Mouse (Mus musculus): ENCODE measurements at regions not wholly inside any gene's neighbourhood (a gene's known extent, or its start where the extent isn't known, plus 50 kb on each side); places are given as distances from the start of the nearest gene placed in this dataset.

- H3K27ac ChIP-seq (replicated peaks) = no peak overlapping the region
- DNase-seq (ENCODE audit: low spot score) = no peak
- no peaks in the 10 kb centered on the region for H3K36me3 ChIP-seq
- no peaks in the 10 kb centered on the region; the same call in 1 of the 2 replicates for H3K4me1 ChIP-seq
- 84% methylated on average over 6 of the region's 6 CpGs for WGBS
- no peaks in the 10 kb centered on the region for H3K27me3 ChIP-seq (ENCODE audit: low read depth, poor library complexity, severe bottlenecking)
- no peaks in the 10 kb centered on the region for H3K9me3 ChIP-seq (replicated peaks)
- H3K4me3 ChIP-seq = no peak overlapping the region
Observed at GRCm38 (mm10) chr13:11347787-11348501, 758.8 kb downstream of the Ryr2 start.

GRCm38 (mm10) chr13:11344500-11344899 lies 762.2 kb downstream of the Ryr2 start:
- no peak overlapping the region for H3K27ac ChIP-seq (replicated peaks)
- no peaks in the 10 kb centered on the region for H3K9me3 ChIP-seq (replicated peaks)
- H3K4me1 ChIP-seq = no peaks in the 10 kb centered on the region; the same call in 1 of the 2 replicates
- H3K27me3 ChIP-seq (ENCODE audit: low read depth, poor library complexity, severe bottlenecking) = no peaks in the 10 kb centered on the region
- no peaks in the 10 kb centered on the region for H3K36me3 ChIP-seq
- WGBS = 94% methylated on average over 2 of the region's 2 CpGs
- no peak overlapping the region for H3K4me3 ChIP-seq
- no peak for DNase-seq (ENCODE audit: low spot score)

DNA sequence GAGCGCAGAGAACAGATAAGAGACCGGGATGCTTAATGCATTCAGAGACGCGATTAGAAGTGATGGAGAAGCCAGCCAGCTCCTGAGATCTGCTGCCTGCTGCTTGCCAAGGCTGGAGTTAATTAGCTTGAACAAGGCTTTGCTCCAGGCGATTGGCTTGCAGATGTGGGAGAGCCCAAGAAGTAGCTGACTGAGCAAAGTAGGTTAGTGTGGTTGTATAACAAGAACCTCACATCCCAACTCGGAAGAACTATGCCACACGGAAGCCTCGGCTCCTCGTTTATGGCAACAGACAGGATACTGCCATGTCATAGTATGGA lies 768.5 kb downstream of the Ryr2 start:
- WGBS = 75% methylated on average over 9 of the region's 9 CpGs
- DNase-seq (ENCODE audit: low spot score) = no peak
- H3K36me3 ChIP-seq = no peaks in the 10 kb centered on the region
- H3K4me1 ChIP-seq = no peaks in the 10 kb centered on the region
- H3K4me3 ChIP-seq = no peak overlapping the region
- H3K27me3 ChIP-seq (ENCODE audit: low read depth, poor library complexity, severe bottlenecking) = no peaks in the 10 kb centered on the region
- H3K9me3 ChIP-seq (replicated peaks) = no peaks in the 10 kb centered on the region
- no peak overlapping the region for H3K27ac ChIP-seq (replicated peaks)

DNA sequence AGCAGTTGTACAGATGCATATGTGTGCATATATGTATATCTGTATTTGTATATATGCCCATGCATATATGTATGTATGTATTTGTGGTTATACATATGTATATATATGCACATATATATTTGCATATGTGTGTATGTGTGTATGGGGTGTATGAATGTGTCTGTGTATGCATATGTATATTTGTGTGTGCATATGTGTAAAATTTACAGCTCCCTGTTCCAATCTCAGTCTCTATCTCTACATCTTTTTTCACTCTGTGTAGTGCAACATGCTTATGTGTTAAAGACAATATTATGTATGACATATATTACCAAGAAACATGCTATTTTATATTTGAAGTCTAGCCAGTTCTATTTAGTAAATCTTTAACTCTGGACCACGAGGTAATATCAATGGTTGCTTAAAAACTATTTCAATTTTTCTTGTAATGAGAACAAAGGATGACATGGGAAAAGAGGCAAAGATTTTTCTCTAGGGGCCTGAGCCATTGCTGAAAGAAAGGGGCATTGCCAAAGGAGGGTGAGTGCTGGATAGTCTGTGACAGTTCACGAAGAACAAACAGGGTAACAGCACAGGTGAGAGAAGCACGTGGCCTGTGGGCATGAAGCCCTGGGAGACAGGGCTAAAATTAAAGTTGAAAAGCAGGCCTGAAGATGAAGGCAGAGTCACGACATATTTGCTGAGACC lies 769.0 kb downstream of the Ryr2 start:
- no peak for DNase-seq (ENCODE audit: low spot score)
- WGBS = 73% methylated on average over 4 of the region's 4 CpGs
- H3K4me1 ChIP-seq = no peaks in the 10 kb centered on the region
- no peak overlapping the region for H3K4me3 ChIP-seq
- no peak overlapping the region for H3K27ac ChIP-seq (replicated peaks)
- no peaks in the 10 kb centered on the region for H3K27me3 ChIP-seq (ENCODE audit: low read depth, poor library complexity, severe bottlenecking)
- H3K36me3 ChIP-seq = no peaks in the 10 kb centered on the region
- no peaks in the 10 kb centered on the region for H3K9me3 ChIP-seq (replicated peaks)

DNA sequence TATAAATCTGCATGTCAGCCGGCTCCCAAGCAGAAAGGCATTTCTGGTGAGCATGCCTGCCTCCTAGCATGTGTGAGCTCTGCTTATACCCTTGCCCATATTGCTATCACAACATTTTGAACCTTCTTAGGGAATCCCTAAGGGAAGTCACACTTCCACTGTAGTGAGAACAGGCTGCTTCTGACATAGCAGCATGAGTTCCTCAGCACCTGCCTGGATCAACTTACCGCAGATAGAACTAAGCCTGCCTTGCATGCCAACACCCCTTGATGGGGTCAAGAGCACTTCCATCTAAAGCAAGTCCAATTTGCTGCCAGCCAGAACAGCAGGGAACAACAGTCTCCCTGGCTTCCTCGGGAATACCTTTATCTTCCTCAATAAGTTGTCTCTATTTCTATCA lies 769.8 kb downstream of the Ryr2 start:
- Histone ChIP-seq H3K4me3 (no peak overlapping the region), H3K9me3 (replicated peaks) (no peaks in the 10 kb centered on the region), H3K36me3 (no peaks in the 10 kb centered on the region), H3K27ac (replicated peaks) (no peak overlapping the region), H3K27me3 (ENCODE audit: low read depth, poor library complexity, severe bottlenecking) (no peaks in the 10 kb centered on the region), H3K4me1 (no peaks in the 10 kb centered on the region)
- no peak for DNase-seq (ENCODE audit: low spot score)
- 88% methylated on average over 3 of the region's 3 CpGs for WGBS

GRCm38 (mm10) chr13:11331991-11332390 lies 774.8 kb downstream of the Ryr2 start:
- no peak for DNase-seq (ENCODE audit: low spot score)
- 93% methylated on average over 4 of the region's 4 CpGs for WGBS
- H3K9me3 ChIP-seq (replicated peaks) = no peaks in the 10 kb centered on the region
- no peak overlapping the region for H3K27ac ChIP-seq (replicated peaks)
- H3K36me3 ChIP-seq = no peaks in the 10 kb centered on the region
- H3K27me3 ChIP-seq (ENCODE audit: low read depth, poor library complexity, severe bottlenecking) = no peaks in the 10 kb centered on the region
- no peaks in the 10 kb centered on the region for H3K4me1 ChIP-seq
- H3K4me3 ChIP-seq = no peak overlapping the region

GRCm38 (mm10) chr13:11308716-11309115 lies 798.0 kb downstream of the Ryr2 start:
- H3K27me3 ChIP-seq (ENCODE audit: low read depth, poor library complexity, severe bottlenecking) = no peaks in the 10 kb centered on the region

DNA sequence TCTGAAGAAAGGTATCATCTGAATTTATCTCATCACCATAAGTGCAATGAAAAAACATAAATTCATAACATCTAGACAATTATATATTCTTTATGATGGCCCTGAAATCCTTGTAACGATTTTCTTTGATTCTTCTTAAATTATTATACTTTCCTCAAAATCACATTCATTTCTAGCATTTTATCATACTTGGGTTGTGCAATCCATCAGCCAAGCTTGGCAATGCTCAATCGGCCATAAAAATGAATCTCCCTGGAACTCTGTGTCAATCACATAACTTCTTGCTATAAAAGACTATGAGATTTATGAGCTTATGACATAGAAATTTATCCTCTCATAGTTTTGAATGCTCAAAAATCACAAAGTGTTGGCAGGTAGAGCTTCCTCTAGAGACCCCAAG lies 811.3 kb downstream of the Ryr2 start:
- no peak for DNase-seq (ENCODE audit: low spot score)
- no peaks in the 10 kb centered on the region for H3K27me3 ChIP-seq (ENCODE audit: low read depth, poor library complexity, severe bottlenecking)
- no peak overlapping the region for H3K4me3 ChIP-seq
- no peaks in the 10 kb centered on the region for H3K4me1 ChIP-seq
- H3K27ac ChIP-seq (replicated peaks) = no peak overlapping the region
- 88% methylated on average over 2 of the region's 2 CpGs for WGBS
- no peaks in the 10 kb centered on the region for H3K9me3 ChIP-seq (replicated peaks)
- no peaks in the 10 kb centered on the region for H3K36me3 ChIP-seq

More at GRCm38 (mm10) chr13:11308716-11309115, 798.0 kb downstream of the Ryr2 start:
- Histone ChIP-seq H3K4me1 (no peaks in the 10 kb centered on the region), H3K27ac (replicated peaks) (no peak overlapping the region), H3K9me3 (replicated peaks) (no peaks in the 10 kb centered on the region), H3K4me3 (no peak overlapping the region), H3K36me3 (no peaks in the 10 kb centered on the region)
- WGBS = 86% methylated on average over 2 of the region's 2 CpGs
- DNase-seq (ENCODE audit: low spot score) = no peak

GRCm38 (mm10) chr13:11294689-11295088 lies 812.1 kb downstream of the Ryr2 start:
- DNase-seq (ENCODE audit: low spot score) = no peak
- no peaks in the 10 kb centered on the region for H3K9me3 ChIP-seq (replicated peaks)
- no peak overlapping the region for H3K4me3 ChIP-seq
- H3K4me1 ChIP-seq = no peaks in the 10 kb centered on the region
- no peaks in the 10 kb centered on the region for H3K36me3 ChIP-seq
- WGBS = 86% methylated on average over 1 of the region's 1 CpGs
- H3K27ac ChIP-seq (replicated peaks) = no peak overlapping the region
- H3K27me3 ChIP-seq (ENCODE audit: low read depth, poor library complexity, severe bottlenecking) = no peaks in the 10 kb centered on the region

DNA sequence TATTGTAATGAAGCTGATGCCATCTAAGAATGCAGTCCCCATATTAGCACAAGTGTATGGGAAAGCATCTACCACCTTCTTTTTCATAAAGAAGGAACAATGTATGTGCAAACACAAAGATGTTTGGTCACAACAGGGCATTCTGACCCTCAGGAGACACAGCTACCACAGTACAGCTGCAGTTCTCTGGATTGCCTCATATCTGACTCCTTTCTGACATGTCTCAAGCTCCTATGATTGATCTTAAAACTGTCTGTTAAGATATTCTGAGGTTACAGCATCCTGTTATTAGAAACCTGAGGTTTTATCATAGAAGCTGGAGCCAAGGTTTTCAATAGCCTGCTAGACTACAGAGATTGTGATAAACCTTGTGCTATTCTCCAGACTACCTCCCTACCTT lies 813.0 kb downstream of the Ryr2 start:
- Histone ChIP-seq H3K4me1 (no peaks in the 10 kb centered on the region), H3K27ac (replicated peaks) (no peak overlapping the region), H3K27me3 (ENCODE audit: low read depth, poor library complexity, severe bottlenecking) (no peaks in the 10 kb centered on the region), H3K36me3 (no peaks in the 10 kb centered on the region), H3K4me3 (no peak overlapping the region), H3K9me3 (replicated peaks) (no peaks in the 10 kb centered on the region)
- no peak for DNase-seq (ENCODE audit: low spot score)

- Histone ChIP-seq H3K9me3 (replicated peaks) (no peaks in the 10 kb centered on the region), H3K27ac (replicated peaks) (no peak overlapping the region), H3K4me1 (peaks cover 9% of the 10 kb centered on the region), H3K4me3 (no peak overlapping the region), H3K36me3 (no peaks in the 10 kb centered on the region), H3K27me3 (ENCODE audit: low read depth, poor library complexity, severe bottlenecking) (no peaks in the 10 kb centered on the region)
- no peak for DNase-seq (ENCODE audit: low spot score)
- 33% methylated on average over 1 of the region's 1 CpGs for WGBS
Observed at GRCm38 (mm10) chr13:11273896-11274295, 832.8 kb downstream of the Ryr2 start.

DNA sequence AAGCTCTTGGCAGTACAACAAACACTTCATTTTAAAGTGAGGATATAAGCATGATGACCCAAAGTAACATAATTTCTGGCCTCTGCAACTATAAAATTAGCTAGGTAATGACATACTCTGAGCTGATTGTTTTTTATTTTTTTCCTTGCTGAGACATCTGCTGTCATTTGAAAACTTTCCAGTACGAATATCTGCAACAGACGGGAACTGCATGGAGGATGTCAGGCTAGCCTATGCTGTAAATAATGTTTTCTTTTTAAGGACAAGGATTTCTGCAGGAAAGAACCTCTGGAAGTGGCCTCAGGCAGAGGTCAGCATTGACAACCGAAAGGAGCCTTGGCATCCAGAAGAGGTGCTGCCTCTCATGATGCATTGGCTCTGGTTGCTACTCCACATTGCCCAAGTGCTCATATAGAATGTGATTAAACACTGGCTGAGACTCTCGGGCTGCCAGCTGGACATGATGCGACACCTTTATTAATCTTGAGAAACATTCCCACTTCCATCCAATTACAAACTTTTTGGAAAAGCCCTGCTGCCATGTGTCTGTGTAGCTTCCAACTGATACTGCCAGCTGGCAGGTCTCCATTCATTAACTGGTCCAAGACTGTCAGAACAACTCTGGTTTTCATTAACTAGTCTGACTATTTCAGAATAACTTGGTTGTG lies 837.9 kb downstream of the Ryr2 start:
- no peak overlapping the region for H3K4me3 ChIP-seq
- 89% methylated on average over 5 of the region's 5 CpGs for WGBS
- no peak for DNase-seq (ENCODE audit: low spot score)
- no peaks in the 10 kb centered on the region for H3K9me3 ChIP-seq (replicated peaks)
- H3K4me1 ChIP-seq = peaks cover 3% of the 10 kb centered on the region
- H3K36me3 ChIP-seq = no peaks in the 10 kb centered on the region
- no peaks in the 10 kb centered on the region for H3K27me3 ChIP-seq (ENCODE audit: low read depth, poor library complexity, severe bottlenecking)
- H3K27ac ChIP-seq (replicated peaks) = no peak overlapping the region

DNA sequence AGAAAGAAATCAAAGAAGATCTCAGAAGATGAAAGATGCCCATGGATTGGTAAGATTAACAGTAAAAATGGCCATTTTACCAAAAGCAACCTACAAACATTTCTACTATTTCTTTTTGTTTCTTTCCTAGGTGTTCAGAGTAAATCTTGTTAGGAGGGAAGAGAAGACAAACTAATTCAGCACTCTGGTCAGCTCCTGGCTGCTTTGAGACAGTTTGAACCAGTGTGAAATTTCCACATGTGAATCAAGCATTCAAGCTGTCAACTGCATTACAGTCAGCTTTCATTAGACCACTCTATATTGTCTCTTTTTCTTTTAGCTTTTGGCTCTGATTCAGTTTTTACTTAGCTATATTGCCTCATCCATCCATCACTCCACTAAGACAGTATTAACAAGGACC lies 859.2 kb downstream of the Ryr2 start:
- Histone ChIP-seq H3K4me3 (no peak overlapping the region), H3K9me3 (replicated peaks) (no peaks in the 10 kb centered on the region), H3K27ac (replicated peaks) (no peak overlapping the region), H3K4me1 (no peaks in the 10 kb centered on the region), H3K36me3 (no peaks in the 10 kb centered on the region), H3K27me3 (ENCODE audit: low read depth, poor library complexity, severe bottlenecking) (no peaks in the 10 kb centered on the region)
- DNase-seq (ENCODE audit: low spot score) = no peak
